Mouse (Mus musculus) C2C12 (cell line): Measurements from ENCODE around the gene Stk40. TPM values are rescaled to one million over a fixed set of nuclear protein-coding genes. Genes with fewer than 3 reads are reported as not detected.

Experiments
- H3K27me3 ChIP-seq: one replicate; pipeline ENCODE4 v1.6.1; 2011; ENCODE audit not compliant: control insufficient read depth, insufficient read depth, insufficient read length
- H3K36me3 ChIP-seq: one replicate; pipeline ENCODE4 v1.6.1; 2011; ENCODE audit not compliant: control insufficient read depth, insufficient read depth
- H3K4me3 ChIP-seq: one replicate; pipeline ENCODE4 v1.5.1; 2011; ENCODE audit warnings: mild to moderate bottlenecking, control low read depth; ENCODE audit not compliant: poor library complexity, insufficient read depth, severe bottlenecking
- H3K79me2 ChIP-seq: one replicate; pipeline ENCODE4 v1.6.1; 2011; ENCODE audit not compliant: control insufficient read depth, insufficient read depth
- H3K79me3 ChIP-seq: one replicate; pipeline ENCODE4 v1.6.1; 2011; ENCODE audit warnings: low read depth, control low read depth
- H3ac ChIP-seq: one replicate; pipeline ENCODE3; 2011; ENCODE audit warnings: low read depth; ENCODE audit not compliant: control insufficient read depth, insufficient read length
- CEBPB ChIP-seq: IDR thresholded peaks from one replicate; pipeline ENCODE4 v1.6.1; 2011; ENCODE audit warnings: low read depth, mild to moderate bottlenecking, control low read depth, moderate library complexity
- CTCF ChIP-seq: IDR thresholded peaks from one replicate; pipeline ENCODE4 v1.5.1; 2011; ENCODE audit not compliant: control insufficient read depth, insufficient read depth, insufficient read length
- FOSL1 ChIP-seq: IDR thresholded peaks from one replicate; pipeline ENCODE4 v1.8.0; 2011; ENCODE audit warnings: mild to moderate bottlenecking, low read length; ENCODE audit not compliant: poor library complexity, insufficient read depth, severe bottlenecking
- MAX ChIP-seq: IDR thresholded peaks from one replicate; pipeline ENCODE4 v1.6.1; 2011; ENCODE audit warnings: mild to moderate bottlenecking, control low read depth
- MYOD1 ChIP-seq: IDR thresholded peaks from one replicate; pipeline ENCODE4 v1.6.1; 2011; ENCODE audit warnings: low read depth; ENCODE audit not compliant: control insufficient read depth, insufficient read length
- MYOG ChIP-seq: IDR thresholded peaks from one replicate; pipeline ENCODE4 v1.6.1; 2011; ENCODE audit not compliant: control insufficient read depth, insufficient read length; ENCODE audit errors: extremely low read depth
- USF1 ChIP-seq: IDR thresholded peaks from one replicate; pipeline ENCODE4 v1.6.1; 2011; ENCODE audit warnings: low read depth, mild to moderate bottlenecking, control low read depth, moderate library complexity
- polyA plus RNA-seq: library from polyadenylated mRNA; unstranded; fragments of >200 nt; fragmentation: generic; extraction: Trizol; gene quantifications from one replicate; pipeline ENCODE4 v1.2.1, GENCODE M21; 2012; ENCODE audit warnings: missing spikeins

Gene Stk40
- polyA plus RNA-seq, 1 experiment: 11.0 TPM

DNA sequence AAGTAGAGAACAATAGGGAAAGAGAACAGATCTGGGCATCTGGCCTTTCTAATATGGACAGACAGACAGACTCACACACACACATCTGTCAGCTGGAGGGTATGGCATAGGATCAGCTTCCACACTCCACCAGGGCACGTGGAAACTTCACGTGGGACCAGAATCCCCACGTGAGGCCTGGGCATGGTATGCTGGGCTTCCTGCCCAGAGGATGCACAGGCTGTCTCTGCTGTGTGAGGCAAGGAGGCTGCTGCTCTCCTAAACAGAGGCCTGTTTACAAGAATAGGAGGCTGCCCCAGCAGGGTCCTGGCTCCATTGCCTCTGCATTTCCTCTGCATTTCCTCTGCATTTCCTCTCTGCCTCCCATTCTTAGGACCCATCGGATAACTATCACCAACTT is 30.9 kb downstream of the Stk40 start:
- Histone ChIP-seq H3K27me3 (no peaks in the 10 kb centered on the region), H3ac (no peak overlapping the region), H3K79me3 (no peaks in the 10 kb centered on the region), H3K4me3 (no peak overlapping the region), H3K79me2 (peaks cover 12% of the 10 kb centered on the region), H3K36me3 (peaks cover 74% of the 10 kb centered on the region)
- TF ChIP-seq MAX (no peak), CTCF (no peak), CEBPB (no peak), MYOD1 (no peak)

GRCm38 (mm10) chr4:126137773-126138172 is 34.0 kb downstream of the Stk40 start:
- H3K79me3 ChIP-seq: no peaks in the 10 kb centered on the region
- peaks cover 69% of the 10 kb centered on the region for H3K36me3 ChIP-seq
- peaks cover 8% of the 10 kb centered on the region for H3K79me2 ChIP-seq
- no peaks in the 10 kb centered on the region for H3K27me3 ChIP-seq
- H3K4me3 ChIP-seq: no peak overlapping the region
- no peak overlapping the region for H3ac ChIP-seq
- TF ChIP-seq MAX: no peak
- TF ChIP-seq MYOG: no peak
- TF ChIP-seq USF1: no peak
- no peak for TF ChIP-seq MYOD1
- no peak for TF ChIP-seq CTCF
- no peak for TF ChIP-seq FOSL1
- no peak for TF ChIP-seq CEBPB

DNA sequence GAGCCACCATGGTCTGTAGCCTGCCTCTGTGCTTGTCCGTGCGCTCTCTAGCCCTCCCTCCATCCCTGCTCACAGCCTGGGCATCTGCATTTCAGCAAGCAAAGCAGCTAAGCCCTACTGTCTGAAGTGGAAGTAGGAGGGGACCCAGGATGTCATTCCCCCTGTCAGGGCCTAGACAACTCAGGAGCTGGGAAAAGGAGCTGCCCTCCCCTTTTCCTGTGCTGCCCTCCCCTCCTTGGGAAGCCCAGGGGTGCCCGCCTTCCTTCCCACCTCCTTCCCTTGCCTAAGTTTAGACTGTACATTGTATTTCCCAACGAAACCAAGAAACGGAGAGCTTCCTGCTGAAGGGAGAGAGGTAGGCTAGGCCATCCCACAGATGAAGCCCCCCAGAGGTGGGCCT is 37.3 kb downstream of the Stk40 start:
- H3K36me3 ChIP-seq: peaks cover 38% of the 10 kb centered on the region
- no peaks in the 10 kb centered on the region for H3K79me2 ChIP-seq
- no peaks in the 10 kb centered on the region for H3K79me3 ChIP-seq
- TF ChIP-seq USF1: no peak
- no peak for TF ChIP-seq CTCF
- TF ChIP-seq FOSL1: no peak
- TF ChIP-seq MYOG: no peak
- TF ChIP-seq MYOD1: no peak
- TF ChIP-seq MAX: no peak
- TF ChIP-seq CEBPB: no peak
- no peak overlapping the region for H3K4me3 ChIP-seq
- no peak overlapping the region for H3ac ChIP-seq
- H3K27me3 ChIP-seq: no peaks in the 10 kb centered on the region

- Histone ChIP-seq H3ac (no peak overlapping the region), H3K79me2 (peaks cover 14% of the 10 kb centered on the region), H3K27me3 (no peaks in the 10 kb centered on the region), H3K36me3 (peaks cover 3% of the 10 kb centered on the region), H3K79me3 (peaks cover 3% of the 10 kb centered on the region), H3K4me3 (no peak overlapping the region)
- TF ChIP-seq CTCF: no peak
- TF ChIP-seq MYOG: no peak
- no peak for TF ChIP-seq MAX
- TF ChIP-seq USF1: no peak
- TF ChIP-seq CEBPB: no peak
- TF ChIP-seq MYOD1: no peak
- TF ChIP-seq FOSL1: no peak
Observed at GRCm38 (mm10) chr4:126145396-126145795, 41.6 kb downstream of the Stk40 start.

DNA sequence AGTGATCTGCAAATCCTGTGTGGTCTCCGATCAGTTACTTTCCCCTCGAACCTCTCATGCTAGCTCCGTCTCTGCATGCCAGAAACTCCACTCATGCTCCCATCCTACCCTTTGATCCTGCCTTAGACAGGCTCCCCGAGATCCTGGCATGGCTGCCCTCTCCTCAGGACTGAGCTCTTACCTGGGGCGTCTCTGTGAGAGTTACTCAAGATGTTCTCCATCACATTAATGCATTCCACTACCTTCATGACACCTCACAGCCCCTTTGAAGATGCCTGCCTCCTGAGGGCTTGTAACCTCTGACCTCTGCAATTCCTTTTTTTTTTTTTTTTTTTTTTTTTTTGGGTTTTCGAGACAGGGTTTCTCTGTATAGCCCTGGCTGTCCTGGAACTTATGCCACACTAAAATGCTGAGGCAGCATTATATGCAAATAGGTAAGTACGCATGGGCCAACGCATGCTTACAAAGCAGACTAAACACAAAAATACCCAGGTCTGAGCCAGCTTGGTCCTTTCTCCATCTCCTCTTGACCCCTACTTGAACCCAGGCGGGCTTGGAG is 43.3 kb downstream of the Stk40 start:
- TF ChIP-seq USF1 (no peak), FOSL1 (no peak), CEBPB (no peak), CTCF (no peak), MYOG (no peak)
- Histone ChIP-seq H3K27me3 (no peaks in the 10 kb centered on the region), H3K36me3 (no peaks in the 10 kb centered on the region), H3K4me3 (no peak overlapping the region), H3K79me2 (peaks cover 14% of the 10 kb centered on the region), H3K79me3 (peaks cover 3% of the 10 kb centered on the region), H3ac (no peak overlapping the region)

GRCm38 (mm10) chr4:126147533-126148160 is 43.9 kb downstream of the Stk40 start, which contains the start of gene Eva1b:
Gene Eva1b, plus strand, starts transcription at chr4:126147744.
- no peak for TF ChIP-seq MYOG
- no peak for TF ChIP-seq MYOD1
- TF ChIP-seq USF1: no peak
- no peak for TF ChIP-seq CEBPB
- no peak for TF ChIP-seq CTCF
- TF ChIP-seq FOSL1: no peak
- no peak for TF ChIP-seq MAX
- Histone ChIP-seq H3K27me3 (no peaks in the 10 kb centered on the region), H3K79me3 (peaks cover 3% of the 10 kb centered on the region), H3K79me2 (peaks cover 14% of the 10 kb centered on the region), H3K4me3 (peak within 1 kb of the TSS; percentile 40), H3K36me3 (no peaks in the 10 kb centered on the region), H3ac (peak within 1 kb of the TSS; percentile 20)
